Mouse (Mus musculus) cerebellum, postnatal 10 days (tissue): Measurements from ENCODE around the gene 4921530L21Rik.

Experiments
- DNase-seq, 2 experiments: peaks; one replicate each; pipeline ENCODE4 v3.0.0; 2021; ENCODE audit warnings: mixed read lengths in 2 of 2

Gene 4921530L21Rik

DNA sequence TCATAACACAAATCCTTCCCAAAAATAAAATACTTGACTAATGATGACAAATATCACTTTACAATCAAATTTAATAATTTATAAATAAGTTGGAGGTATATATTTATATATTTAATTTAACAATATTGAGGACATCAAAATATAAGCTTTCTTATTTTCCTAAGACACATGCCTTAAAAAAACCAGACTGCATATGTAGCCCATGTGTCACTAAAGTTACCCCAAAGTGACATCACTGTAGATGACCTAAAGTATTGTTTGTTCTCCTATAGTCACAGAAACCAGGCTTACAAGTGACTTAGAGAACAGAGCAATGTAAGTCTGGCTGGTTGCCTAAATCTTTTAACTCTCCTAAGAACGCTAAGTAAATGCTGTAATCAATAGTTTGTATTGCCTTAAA lies at the start of gene 4921530L21Rik:
4921530L21Rik (plus strand) TSS at position 301 of the 400 bp plus-strand sequence.
- no peak for DNase-seq

DNA sequence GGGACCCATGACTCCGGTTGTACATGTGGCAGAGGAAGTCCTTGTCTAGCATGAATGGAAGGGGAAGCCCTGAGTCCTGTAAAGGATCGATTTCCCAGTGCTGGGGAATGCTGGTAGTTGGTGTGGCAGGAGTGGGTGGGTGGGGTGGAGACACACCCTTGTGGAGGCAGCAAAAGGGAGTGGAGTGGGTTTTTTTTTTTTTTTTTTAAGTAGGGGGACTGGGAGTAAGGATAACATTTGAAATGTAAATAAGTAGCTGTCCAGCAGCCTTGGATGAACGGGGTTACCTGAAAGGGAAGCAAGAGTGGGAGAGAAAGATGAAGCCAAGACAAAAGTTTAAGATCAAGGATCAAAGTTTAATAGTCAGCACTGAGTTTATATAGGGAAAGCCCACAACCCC lies 47.2 kb upstream of the 4921530L21Rik start:
- DNase-seq = no peak

DNA sequence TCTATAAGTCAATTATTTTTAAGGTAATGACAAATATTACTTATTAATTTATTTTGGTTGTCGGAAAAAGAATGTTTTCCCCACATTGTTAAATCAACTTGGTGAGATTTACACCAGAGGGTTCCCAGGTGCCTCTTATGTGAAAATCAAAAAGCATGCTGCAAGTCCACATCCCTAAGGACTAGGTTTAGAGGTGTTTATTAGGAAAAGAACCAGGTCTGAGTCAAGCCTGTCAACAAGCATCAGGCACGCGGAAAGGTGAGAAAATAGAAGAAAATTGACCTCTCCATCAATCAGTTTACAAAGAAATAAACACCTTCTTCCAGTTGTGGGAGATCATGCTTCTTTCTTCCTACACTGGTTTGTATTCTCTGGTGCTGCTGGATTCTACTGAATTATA lies 18.1 kb upstream of the 4921530L21Rik start:
- no peak for DNase-seq

DNA sequence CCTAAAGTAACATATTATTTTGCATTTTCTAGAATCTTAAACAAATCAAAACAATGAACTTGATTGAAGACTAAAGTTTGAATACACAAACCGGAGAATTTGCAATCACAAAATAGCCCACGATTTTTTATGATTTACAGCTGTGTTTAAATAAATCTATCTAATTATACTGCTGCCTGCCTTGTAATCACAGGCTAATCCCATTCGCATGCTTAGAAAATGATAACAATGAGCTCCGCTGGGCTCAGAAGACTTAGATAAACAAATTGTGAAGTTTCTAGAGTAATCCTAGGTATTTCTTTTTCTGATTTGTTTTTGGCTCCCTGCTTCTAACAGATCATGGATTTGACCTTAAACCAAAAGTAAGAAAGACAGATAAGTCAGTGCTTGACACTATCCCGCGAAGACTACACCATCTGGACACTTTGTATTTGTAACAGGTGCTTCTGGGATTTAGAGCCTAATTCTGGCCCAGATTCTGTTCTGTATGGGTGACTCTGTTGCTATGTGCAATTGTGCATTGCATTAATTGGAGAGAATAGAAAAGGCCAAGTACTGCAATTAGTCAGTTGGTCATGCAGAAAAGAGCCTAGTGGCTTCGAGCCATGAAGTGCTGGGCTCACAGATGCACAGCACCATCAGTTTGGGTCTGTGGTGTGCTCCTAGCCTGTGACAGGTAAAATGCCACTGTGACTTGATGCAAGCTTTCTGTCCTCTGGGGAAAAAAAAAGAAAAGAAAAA lies 15.2 kb upstream of the 4921530L21Rik start:
- DNase-seq = peak; percentile 92 to 94

DNA sequence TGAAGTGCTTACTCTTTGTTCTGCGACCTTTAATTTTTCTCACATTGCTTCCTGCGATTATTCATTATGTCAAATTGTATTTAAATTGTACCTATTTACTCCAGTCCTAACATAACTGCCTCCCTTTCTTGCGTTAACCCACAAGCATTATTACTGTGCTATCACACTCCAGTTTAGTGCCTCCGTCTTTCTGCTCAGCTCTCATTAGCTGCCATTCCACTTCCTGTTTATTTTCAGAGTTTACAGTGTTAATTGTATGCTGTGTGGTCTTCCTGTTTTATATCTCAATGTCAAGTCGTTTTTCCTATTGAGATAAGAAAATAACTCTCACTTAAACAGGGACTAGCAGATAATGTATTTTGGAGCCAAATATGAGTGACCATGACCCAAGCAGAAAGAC lies 9.0 kb upstream of the 4921530L21Rik start:
- no peak for DNase-seq

DNA sequence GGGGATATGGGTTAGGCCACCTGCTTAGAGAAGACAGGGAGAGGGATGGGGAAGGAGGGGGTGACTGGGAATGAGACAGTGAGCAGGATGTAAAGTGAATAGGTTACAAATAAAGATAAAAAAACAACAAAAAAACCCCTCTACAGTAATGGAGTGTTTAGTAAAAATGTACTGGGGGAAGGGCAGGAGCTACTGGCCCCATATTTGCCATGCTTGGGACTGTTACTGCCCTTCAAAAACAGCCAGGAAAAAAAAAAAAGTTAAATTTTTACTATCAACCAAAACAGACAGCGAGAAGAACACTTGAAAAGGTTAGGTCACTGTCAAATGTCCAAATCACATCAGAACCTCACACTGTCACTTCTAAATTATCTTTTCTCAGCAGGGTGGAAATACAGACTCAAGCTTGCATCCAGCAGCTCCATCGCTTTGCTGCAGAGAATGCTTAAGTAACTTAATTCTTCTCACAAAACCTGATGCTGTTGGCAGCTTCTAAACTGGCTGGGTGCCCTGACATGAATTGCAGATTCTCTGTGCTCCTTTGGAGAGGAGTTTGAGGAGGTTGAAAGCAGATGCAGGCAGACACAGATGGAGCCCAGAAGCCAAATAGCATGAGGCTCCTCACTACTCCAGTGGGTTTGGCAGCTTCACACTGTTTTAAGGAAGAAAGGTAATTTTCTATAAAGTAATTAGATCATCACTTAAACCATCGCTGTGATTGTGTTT lies 4.1 kb upstream of the 4921530L21Rik start:
- DNase-seq = peak; percentile 66 to 83

DNA sequence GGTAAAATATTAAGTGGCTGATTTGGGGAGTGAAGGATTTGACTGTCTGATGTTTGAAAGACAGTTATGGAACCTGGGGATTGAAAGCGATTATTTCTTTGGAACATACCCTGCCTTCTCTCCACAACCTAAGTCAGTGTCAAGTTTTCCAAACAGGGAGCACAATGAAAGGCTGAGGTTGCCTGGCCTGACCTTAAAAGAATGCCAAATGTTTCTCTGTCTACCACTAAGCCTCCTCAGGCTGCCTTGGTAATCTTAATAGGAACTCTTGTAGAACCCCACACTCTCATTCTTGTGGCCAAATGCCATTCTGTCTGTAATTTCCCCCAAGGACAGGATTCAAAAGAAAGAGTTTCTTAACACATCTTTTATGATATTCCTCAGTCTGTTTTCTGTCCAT lies 3.5 kb upstream of the 4921530L21Rik start:
- DNase-seq = no peak

DNA sequence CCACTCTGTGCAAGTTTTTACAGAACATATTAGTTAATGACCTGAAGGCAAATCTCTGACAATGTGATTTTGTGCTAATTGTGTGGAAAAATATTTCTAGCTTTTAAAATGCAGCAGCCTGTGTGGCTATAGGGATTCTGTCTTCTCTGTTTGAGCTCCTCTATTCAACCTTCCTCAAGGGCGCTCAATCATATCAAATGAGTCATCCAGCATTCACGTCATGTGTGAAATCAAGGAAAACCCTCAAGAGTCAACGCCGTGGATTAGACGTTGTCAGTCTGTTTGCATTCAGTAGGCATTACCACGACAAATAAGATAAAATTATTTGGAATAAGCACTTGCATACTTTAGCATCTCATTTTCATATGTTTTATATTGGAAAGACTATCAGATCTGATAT lies 18.4 kb downstream of the 4921530L21Rik start:
- no peak for DNase-seq

DNA sequence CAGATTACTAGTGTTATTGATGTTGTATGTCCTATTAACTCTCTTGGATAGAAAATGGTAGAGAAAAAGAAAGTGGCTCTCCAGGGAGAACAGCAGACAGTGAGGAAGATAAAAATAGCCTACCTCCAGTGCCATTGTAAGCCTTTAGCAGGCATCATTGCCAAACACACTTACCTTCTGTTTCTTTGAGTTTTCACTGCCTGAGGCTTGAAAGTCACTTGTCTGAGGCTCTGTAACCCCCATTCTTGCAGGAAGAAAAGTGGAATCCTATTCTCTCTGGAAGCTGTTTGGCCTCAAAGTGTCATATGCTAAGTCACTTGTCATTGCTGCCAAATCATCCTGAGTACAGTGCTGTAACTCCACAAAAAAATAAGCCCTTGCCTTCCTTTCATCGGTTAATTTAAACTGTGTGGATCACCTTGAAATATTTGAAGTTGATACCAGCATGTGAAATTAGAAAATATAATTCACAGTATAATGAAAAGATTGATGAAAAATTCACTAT lies 23.6 kb downstream of the 4921530L21Rik start:
- DNase-seq = no peak

DNA sequence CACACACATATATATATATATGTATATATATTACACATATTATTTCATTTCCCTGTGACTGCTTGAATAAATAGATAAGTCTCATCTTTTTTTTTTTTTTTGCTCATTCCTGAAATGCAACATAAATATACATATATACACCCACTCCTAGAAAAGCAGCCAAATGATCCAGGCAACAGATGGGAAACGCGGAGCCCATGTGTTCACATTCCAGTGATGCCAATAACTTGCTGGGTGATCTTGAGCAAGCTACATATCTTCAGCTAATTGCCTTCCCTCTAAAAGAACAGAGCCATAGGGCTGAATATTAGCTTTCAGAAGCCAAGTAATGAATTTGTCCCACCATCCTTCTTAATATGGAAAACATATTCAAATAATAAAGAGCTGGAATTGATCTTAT lies 32.2 kb downstream of the 4921530L21Rik start:
- peak; percentile 77 to 78 for DNase-seq

DNA sequence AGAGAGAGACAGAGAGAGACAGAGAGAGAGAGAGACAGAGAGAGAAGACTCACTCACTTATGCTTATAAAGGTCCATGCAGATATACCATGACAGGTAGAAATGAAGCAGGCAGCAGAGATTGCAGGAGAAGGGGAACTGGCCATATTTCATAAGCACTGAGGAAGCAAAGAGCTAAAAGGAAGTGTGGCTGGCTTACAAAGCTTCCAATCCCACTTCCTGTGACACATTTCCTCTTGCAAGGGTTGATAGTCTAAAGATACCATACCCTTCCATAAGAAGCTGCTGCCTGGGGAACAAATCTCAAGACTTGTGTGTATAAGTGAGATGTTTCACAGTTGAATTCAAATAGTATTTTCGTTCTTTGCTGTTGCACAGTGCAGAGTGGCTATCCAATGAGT lies 45.7 kb downstream of the 4921530L21Rik start:
- DNase-seq = no peak

DNA sequence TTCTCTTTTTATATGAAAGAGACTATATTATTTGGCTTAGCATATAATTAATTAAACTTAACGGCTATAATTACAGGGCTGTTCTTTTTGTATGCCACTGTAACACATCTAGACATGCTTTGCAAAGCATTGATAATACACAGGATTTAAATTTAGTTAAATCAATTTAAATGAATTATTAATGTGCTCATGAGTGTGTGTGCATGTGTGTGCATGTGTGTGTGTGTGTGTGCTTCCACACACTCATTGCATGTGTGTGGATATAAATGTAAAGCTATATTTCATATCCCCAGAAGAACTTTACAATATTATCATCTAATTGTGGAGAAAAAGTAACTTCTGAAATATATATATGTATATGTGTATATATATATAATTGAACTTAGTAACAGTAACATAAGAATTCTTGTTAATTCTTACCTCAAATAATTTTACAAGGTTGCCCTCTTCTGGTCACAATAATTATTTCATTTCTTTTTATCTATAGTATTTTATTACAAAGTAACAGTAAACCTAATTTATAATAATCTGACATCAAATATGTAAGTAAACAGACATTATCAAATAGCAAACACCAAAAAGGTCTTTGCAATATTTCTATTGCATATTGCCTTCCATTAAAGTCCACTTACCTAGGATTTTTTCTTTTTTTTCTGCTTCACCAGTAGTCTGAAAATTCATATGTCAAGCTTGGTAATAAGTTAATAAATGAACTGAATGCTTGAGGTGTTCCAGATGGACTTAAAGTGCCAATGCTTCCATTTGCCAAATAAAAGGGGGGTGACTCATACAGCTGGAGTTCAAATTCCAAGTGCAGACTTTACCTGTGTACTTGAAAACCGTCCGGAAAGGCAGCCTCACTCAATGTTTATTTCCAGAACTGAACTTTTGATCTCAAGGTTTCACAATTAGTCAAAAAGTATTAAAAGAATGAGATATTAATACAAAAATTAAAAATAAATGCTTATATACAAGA lies 47.0 kb downstream of the 4921530L21Rik start:
- peak in 1 of 2 experiments; percentile 16 for DNase-seq
